Mouse (Mus musculus) stomach, postnatal 0 days (tissue): Measurements from ENCODE around the gene Zfp292. TPM values are rescaled to one million over a fixed set of nuclear protein-coding genes. Genes with fewer than 3 reads are reported as not detected.
A peak's percentile ranks its signal among the peaks of the same experiment; 100 is the strongest.
"Not testable (repeated sequence)": the region's sequence is repeated elsewhere in the genome, so short reads cannot be mapped to it uniquely, and the experiment has no call there.

ENCODE experiments used
- ATAC-seq: fragments of 200-750 bp; cut with Nextera tagmentation; 2 replicates; pipeline ENCODE4 v1.8.0; 2017; ENCODE audit not compliant: low FRiP score, low TSS enrichment
- DNase-seq: peaks from one replicate; pipeline ENCODE4 v3.0.0-alpha.2; 2016; ENCODE audit warnings: low spot score
- H3K27ac ChIP-seq: fragments of 300-500 bp; sonication (generic); replicated peaks from 2 replicates; pipeline ENCODE4 v1.5.1; 2014; ENCODE audit warnings: mild to moderate bottlenecking, control low read depth
- H3K27me3 ChIP-seq: fragments of 300-500 bp; sonication (generic); 2 replicates; pipeline ENCODE4 v1.6.1; 2014; ENCODE audit warnings: low read length; ENCODE audit not compliant: control insufficient read depth, insufficient read depth
- H3K36me3 ChIP-seq: fragments of 300-500 bp; sonication (generic); 2 replicates; pipeline ENCODE4 v1.6.1; 2014; ENCODE audit warnings: low read length, mixed read lengths; ENCODE audit not compliant: control insufficient read depth, insufficient read depth
- H3K4me1 ChIP-seq: fragments of 300-500 bp; sonication (generic); replicated peaks from 2 replicates; pipeline ENCODE4 v1.6.1; 2014; ENCODE audit warnings: antibody characterized with exemption; ENCODE audit not compliant: control insufficient read depth, insufficient read depth
- H3K4me2 ChIP-seq: fragments of 300-500 bp; sonication (generic); replicated peaks from 2 replicates; pipeline ENCODE4 v1.6.1; 2014; ENCODE audit warnings: low read depth, mild to moderate bottlenecking, control low read depth, moderate library complexity
- H3K4me3 ChIP-seq: fragments of 300-500 bp; sonication (generic); 2 replicates; pipeline ENCODE4 v1.5.1; 2014; ENCODE audit warnings: low read depth, low read length, control low read depth
- H3K9ac ChIP-seq: fragments of 300-500 bp; sonication (generic); 2 replicates; pipeline ENCODE4 v1.6.1; 2014; ENCODE audit warnings: mild to moderate bottlenecking, low read length, control low read depth, mixed read lengths
- H3K9me3 ChIP-seq: fragments of 300-500 bp; sonication (generic); 2 replicates; pipeline ENCODE4 v1.6.1; 2016; ENCODE audit warnings: low read length; ENCODE audit not compliant: control insufficient read depth
- CTCF ChIP-seq: IDR thresholded peaks from 2 replicates; pipeline ENCODE4 v1.5.1; 2016; ENCODE audit warnings: antibody characterized with exemption, low read depth, mild to moderate bottlenecking, moderate library complexity
- EP300 ChIP-seq: optimal IDR thresholded peaks from 2 replicates; pipeline ENCODE3; 2016; ENCODE audit warnings: antibody characterized with exemption
- WGBS: fragments of 180-500 bp; shearing (Covaris S2); extraction: QIAGEN DNeasy Blood & Tissue Kit; methylation state at CpG from one replicate; pipeline ENCODE4 v1.1.7; 2014; 5-methylcytosine and 5-hydroxymethylcytosine counted together
- polyA plus RNA-seq: library from polyadenylated mRNA; unstranded; fragments of >200 nt; fragmentation: Nextera tagmentation; extraction: Ambion mirVana; gene quantifications from 2 replicates; pipeline ENCODE4 v1.2.1, GENCODE M21; 2015

Zfp292 gene
- polyA plus RNA-seq: 5.3 and 5.6 TPM in 2 replicates

- H3K36me3 ChIP-seq: no peaks in the 10 kb centered on the region
- ATAC-seq (peak; percentile 91), DNase-seq (peak; percentile 94)
- H3K9me3 ChIP-seq: no peaks in the 10 kb centered on the region
- peak within 1 kb of the TSS; percentile 93 for H3K9ac ChIP-seq
- H3K27me3 ChIP-seq: no peaks in the 10 kb centered on the region
- H3K4me2 ChIP-seq: peak within 1 kb of the TSS; percentile 85
- peak within 1 kb of the TSS; percentile 98 for H3K27ac ChIP-seq
- peak within 1 kb of the TSS; percentile 94 for H3K4me3 ChIP-seq
- WGBS: under 1% methylated on average over 44 of the region's 44 CpGs
- H3K4me1 ChIP-seq: peaks cover 2% of the 10 kb centered on the region; the same call in 1 of the 2 replicates
- TF ChIP-seq CTCF: no peak
- TF ChIP-seq EP300: no peak
Measured at GRCm38 (mm10) chr4:34882818-34883217, at the start of gene Zfp292. Zfp292 (minus strand) TSS chr4:34882960.

GRCm38 (mm10) chr4:34928386-34928785, 45.6 kb upstream of the Zfp292 start:
- DNase-seq, H3K4me2 ChIP-seq, H3K9ac ChIP-seq, H3K4me3 ChIP-seq, H3K9me3 ChIP-seq, H3K4me1 ChIP-seq, H3K27me3 ChIP-seq, H3K36me3 ChIP-seq, H3K27ac ChIP-seq, ATAC-seq: not testable (repeated sequence)
- WGBS: 67% methylated on average over 7 of the region's 7 CpGs

- H3K4me3 ChIP-seq: no peak overlapping the region
- H3K9me3 ChIP-seq: no peaks in the 10 kb centered on the region
- 60% methylated on average over 6 of the region's 6 CpGs for WGBS
- H3K36me3 ChIP-seq: no peaks in the 10 kb centered on the region
- TF ChIP-seq CTCF (peak; percentile 92), EP300 (no peak)
- no peak for ATAC-seq
- no peak overlapping the region for H3K4me2 ChIP-seq
- peak; percentile 37 for DNase-seq
- no peak overlapping the region for H3K27ac ChIP-seq
- H3K4me1 ChIP-seq: no peaks in the 10 kb centered on the region
- no peaks in the 10 kb centered on the region for H3K27me3 ChIP-seq
- no peak overlapping the region for H3K9ac ChIP-seq
Measured at GRCm38 (mm10) chr4:34922177-34922870, 39.6 kb upstream of the Zfp292 start.

- no peak overlapping the region for H3K9ac ChIP-seq
- H3K4me3 ChIP-seq: no peak overlapping the region
- no peak overlapping the region for H3K27ac ChIP-seq
- H3K4me1 ChIP-seq: no peaks in the 10 kb centered on the region
- WGBS: 66% methylated on average over 7 of the region's 7 CpGs
- H3K4me2 ChIP-seq: no peak overlapping the region
- H3K36me3 ChIP-seq: no peaks in the 10 kb centered on the region
- no peaks in the 10 kb centered on the region for H3K27me3 ChIP-seq
- DNase-seq: no peak
- TF ChIP-seq EP300 (no peak), CTCF (no peak)
- ATAC-seq: no peak
- no peaks in the 10 kb centered on the region for H3K9me3 ChIP-seq
Measured at GRCm38 (mm10) chr4:34917400-34917799, 34.6 kb upstream of the Zfp292 start.

- no peak for TF ChIP-seq CTCF
- TF ChIP-seq EP300: no peak
- ATAC-seq (no peak), DNase-seq (no peak)
- Histone ChIP-seq H3K4me2 (no peak overlapping the region), H3K27ac (no peak overlapping the region), H3K4me3 (no peak overlapping the region), H3K9me3 (no peaks in the 10 kb centered on the region), H3K4me1 (no peaks in the 10 kb centered on the region), H3K36me3 (no peaks in the 10 kb centered on the region), H3K9ac (no peak overlapping the region), H3K27me3 (no peaks in the 10 kb centered on the region)
- 75% methylated on average over 3 of the region's 3 CpGs for WGBS
Measured at GRCm38 (mm10) chr4:34912171-34912570, 29.4 kb upstream of the Zfp292 start.

- WGBS: 62% methylated on average over 3 of the region's 3 CpGs
Measured at GRCm38 (mm10) chr4:34911401-34911800, 28.6 kb upstream of the Zfp292 start.

More at GRCm38 (mm10) chr4:34911401-34911800, 28.6 kb upstream of the Zfp292 start:
- Histone ChIP-seq H3K4me2 (no peak overlapping the region), H3K4me3 (no peak overlapping the region), H3K4me1 (no peaks in the 10 kb centered on the region), H3K36me3 (no peaks in the 10 kb centered on the region), H3K27me3 (no peaks in the 10 kb centered on the region), H3K9me3 (no peaks in the 10 kb centered on the region), H3K9ac (no peak overlapping the region), H3K27ac (no peak overlapping the region)
- TF ChIP-seq CTCF: no peak
- no peak for TF ChIP-seq EP300
- DNase-seq: no peak
- no peak for ATAC-seq
